Mouse (Mus musculus): ENCODE results near the gene Cep19.

Cep19 gene

GRCm38 (mm10) chr16:32108170-32108569, 8.6 kb downstream of the Cep19 start:
- DNase-seq, result peak; percentile 76

- no peak for DNase-seq
Measured at GRCm38 (mm10) chr16:32108578-32108977, 9.0 kb downstream of the Cep19 start.

GRCm38 (mm10) chr16:32110951-32111699, 11.5 kb downstream of the Cep19 start:
- no peak for DNase-seq

GRCm38 (mm10) chr16:32113541-32114218, 14.1 kb downstream of the Cep19 start:
- DNase-seq, result peak; percentile 60

- no peak for DNase-seq
Measured at GRCm38 (mm10) chr16:32114406-32114805, 14.8 kb downstream of the Cep19 start.

- DNase-seq, result peak; percentile 95
Measured at GRCm38 (mm10) chr16:32114968-32115695, 15.5 kb downstream of the Cep19 start.

GRCm38 (mm10) chr16:32115781-32116180, 16.2 kb downstream of the Cep19 start:
- no peak for DNase-seq

GRCm38 (mm10) chr16:32116186-32116585, 16.6 kb downstream of the Cep19 start:
- no peak for DNase-seq

GRCm38 (mm10) chr16:32120454-32120853, 20.9 kb downstream of the Cep19 start:
- no peak for DNase-seq

GRCm38 (mm10) chr16:32124020-32124419, 24.4 kb downstream of the Cep19 start:
- no peak for DNase-seq

GRCm38 (mm10) chr16:32124444-32125335, 25.1 kb downstream of the Cep19 start:
- DNase-seq, result no peak

GRCm38 (mm10) chr16:32125364-32125763, 25.8 kb downstream of the Cep19 start:
- DNase-seq, result no peak

- DNase-seq, result no peak
Measured at GRCm38 (mm10) chr16:32127046-32127445, 27.4 kb downstream of the Cep19 start.

GRCm38 (mm10) chr16:32129449-32130189, 30.0 kb downstream of the Cep19 start:
- no peak for DNase-seq

GRCm38 (mm10) chr16:32130190-32130826, 30.7 kb downstream of the Cep19 start:
- DNase-seq, result peak; percentile 71

GRCm38 (mm10) chr16:32133148-32133547, 33.5 kb downstream of the Cep19 start:
- DNase-seq, result no peak

GRCm38 (mm10) chr16:32135842-32136357, 36.3 kb downstream of the Cep19 start:
- DNase-seq, result no peak

GRCm38 (mm10) chr16:32138954-32139353, 39.4 kb downstream of the Cep19 start:
- DNase-seq, result no peak

- DNase-seq, result no peak
Measured at GRCm38 (mm10) chr16:32143766-32144165, 44.2 kb downstream of the Cep19 start.

- no peak for DNase-seq
Measured at GRCm38 (mm10) chr16:32144592-32144991, 45.0 kb downstream of the Cep19 start.

- no peak for DNase-seq
Measured at GRCm38 (mm10) chr16:32147589-32148207, 48.1 kb downstream of the Cep19 start.
